Mouse (Mus musculus): ENCODE results near the gene Mtfp1.
"Not testable (repeated sequence)": the region's sequence is repeated elsewhere in the genome, so short reads cannot be mapped to it uniquely, and the experiment has no call there.

The Mtfp1 gene
- long read RNA-seq, experiment 1, transcript Mtfp1-201 (4 exons, 1,411 nt) = major isoform, 31 of 33 reads
- long read RNA-seq, experiment 1, partial matches to known transcripts = 2 of 33 reads
- long read RNA-seq, experiment 1, other reads (novel, unspliced or antisense) = 0 of 33 reads
- long read RNA-seq, experiment 2, transcript Mtfp1-201 (4 exons, 1,411 nt) = major isoform, 29 of 29 reads
- long read RNA-seq, experiment 2, partial matches to known transcripts = 0 of 29 reads
- long read RNA-seq, experiment 2, other reads (novel, unspliced or antisense) = 0 of 29 reads

DNA sequence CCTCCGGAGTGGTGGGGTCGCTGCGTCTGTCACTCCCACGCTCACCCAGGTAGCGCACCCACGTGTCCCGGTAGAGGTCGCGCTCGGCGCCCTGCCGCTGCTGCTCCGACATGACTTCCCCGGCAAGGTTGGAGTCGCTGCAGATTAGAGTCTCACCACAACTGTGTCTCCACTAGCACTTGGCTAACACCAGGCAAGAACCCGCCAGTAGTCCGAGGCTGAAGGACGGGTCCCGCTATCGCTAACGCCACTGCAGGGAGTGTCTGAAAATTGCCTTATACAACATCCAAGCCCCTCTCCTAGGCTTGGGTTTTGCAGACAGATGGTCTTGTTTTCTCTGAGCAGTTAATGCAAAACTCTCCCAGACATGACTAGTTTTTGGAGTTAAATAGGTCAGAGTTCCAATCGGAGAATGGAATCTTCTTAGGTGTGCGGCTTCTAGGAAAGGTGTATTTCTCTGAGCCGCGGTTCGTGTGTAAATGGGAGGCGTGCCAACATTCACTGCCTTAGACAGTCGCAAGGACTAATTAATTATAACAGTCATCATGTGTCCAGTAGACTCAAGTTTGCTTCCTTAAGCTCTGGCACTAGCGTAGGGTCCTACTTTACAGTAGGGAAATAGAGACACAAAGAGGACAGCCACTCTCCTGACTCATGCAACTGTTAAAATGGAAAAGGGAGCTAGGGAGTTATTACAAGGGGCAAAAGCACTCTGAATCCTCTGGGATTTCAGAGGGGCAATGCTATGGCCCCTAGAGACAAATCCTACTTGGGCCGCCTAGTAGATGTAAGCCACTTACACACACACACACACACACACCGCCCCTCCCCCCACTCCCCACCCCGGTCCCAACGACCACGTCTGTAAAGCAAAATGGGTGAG is at the start of gene Mtfp1:
TSS of gene Mtfp1 (minus strand) at position 275 of the 883 bp plus-strand sequence.
- intact Hi-C loops (cut with DNase I) = no loop called here

DNA sequence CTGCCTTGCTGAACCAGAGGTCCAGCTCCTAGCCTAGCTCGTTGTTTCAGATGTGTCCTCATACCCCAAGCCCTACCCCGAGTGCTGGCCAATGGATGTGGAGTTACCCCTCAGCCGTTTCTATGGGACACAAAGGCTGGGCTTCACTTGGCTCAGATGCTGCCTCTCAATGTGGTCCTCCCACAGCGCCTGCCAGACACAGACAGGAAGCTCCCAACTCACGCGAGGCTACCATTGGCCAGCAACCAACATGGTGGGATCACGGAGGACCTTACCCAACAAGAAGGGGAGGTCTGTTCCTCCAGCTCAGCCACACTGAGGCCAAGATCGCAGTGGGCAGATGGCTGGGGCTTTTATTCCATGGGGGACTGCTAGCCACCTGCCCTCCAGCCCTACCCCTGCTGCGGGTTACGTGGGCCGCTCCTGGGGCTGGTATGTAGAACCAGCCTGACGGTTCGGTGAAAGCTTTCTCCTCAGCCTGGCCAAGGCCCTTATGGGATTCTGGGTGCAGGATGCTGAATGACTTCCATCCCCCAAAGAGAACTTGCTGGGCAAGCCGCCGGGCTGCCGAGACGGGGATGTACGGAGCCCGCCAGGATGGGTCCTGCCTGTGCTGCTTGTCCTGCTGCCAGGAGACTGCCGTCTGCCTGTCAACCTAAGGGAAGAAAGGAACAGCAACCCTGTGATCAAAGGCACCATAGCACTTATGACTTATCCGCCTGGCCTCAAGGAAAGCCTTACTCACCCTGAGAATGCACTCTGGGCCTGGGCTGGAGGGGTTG is 48.2 kb upstream of the Mtfp1 start:
- intact Hi-C loops (cut with DNase I) = no loop called here

DNA sequence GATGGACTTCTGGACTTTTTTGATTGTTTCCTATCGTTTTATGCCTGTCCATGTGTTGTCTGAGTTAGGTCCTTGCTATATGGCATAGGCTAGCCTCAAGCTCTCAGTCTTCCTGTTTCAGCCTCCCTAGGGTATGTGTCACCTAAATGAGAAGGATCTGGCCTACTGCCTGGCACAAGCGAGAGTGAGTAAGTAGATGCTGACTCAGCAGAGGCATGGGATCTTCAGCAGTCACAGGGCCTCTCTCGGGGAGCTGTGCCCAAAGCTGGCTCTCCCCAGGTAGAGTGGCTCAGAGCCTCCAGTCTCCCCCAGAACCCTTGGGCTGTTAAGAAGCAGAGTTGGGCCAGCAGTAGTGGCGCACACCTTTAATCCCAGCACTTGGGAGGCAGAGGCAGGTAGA is 47.1 kb upstream of the Mtfp1 start:
- intact Hi-C loops (cut with DNase I) = no loop called here

DNA sequence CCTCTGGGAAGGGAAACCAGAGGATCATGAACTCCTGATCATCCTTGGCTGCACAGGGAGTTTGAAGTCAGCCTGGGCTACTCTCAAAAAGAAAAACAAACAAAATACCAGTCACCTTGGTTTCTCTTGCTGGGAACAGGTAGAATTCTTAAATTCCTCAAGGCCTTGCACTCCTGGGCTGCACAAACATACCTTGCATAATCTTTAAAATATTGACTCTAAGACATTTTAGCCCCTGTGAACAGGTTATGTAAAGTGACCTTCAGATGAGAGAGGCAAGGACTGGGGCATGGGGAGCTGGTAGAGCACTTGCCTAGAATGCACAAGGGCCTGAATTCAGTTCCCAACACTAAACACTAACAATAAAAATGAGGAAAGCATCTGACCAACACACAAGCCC is 46.3 kb upstream of the Mtfp1 start:
- intact Hi-C loops (cut with DNase I) = no loop called here

DNA sequence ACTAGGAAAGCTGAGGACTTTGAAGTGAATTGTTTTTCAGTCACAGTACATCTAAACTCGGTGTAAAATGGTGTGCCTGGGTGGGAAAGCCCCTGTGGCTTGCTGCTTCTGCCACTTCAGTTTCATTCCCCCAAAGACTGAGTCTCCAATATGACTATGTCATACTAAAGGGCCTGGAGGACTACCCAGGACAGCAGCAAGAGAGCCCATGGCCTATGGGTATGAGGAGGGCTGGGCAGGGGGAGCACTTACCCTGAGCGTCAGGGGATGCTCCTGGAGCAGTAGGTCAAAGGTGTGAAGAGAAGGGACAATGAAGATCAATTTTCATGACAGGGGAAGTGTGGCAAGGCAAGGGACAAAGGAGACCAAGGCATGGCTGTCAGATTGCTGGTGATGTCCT is 43.7 kb upstream of the Mtfp1 start:
- intact Hi-C loops (cut with DNase I) = no loop called here

DNA sequence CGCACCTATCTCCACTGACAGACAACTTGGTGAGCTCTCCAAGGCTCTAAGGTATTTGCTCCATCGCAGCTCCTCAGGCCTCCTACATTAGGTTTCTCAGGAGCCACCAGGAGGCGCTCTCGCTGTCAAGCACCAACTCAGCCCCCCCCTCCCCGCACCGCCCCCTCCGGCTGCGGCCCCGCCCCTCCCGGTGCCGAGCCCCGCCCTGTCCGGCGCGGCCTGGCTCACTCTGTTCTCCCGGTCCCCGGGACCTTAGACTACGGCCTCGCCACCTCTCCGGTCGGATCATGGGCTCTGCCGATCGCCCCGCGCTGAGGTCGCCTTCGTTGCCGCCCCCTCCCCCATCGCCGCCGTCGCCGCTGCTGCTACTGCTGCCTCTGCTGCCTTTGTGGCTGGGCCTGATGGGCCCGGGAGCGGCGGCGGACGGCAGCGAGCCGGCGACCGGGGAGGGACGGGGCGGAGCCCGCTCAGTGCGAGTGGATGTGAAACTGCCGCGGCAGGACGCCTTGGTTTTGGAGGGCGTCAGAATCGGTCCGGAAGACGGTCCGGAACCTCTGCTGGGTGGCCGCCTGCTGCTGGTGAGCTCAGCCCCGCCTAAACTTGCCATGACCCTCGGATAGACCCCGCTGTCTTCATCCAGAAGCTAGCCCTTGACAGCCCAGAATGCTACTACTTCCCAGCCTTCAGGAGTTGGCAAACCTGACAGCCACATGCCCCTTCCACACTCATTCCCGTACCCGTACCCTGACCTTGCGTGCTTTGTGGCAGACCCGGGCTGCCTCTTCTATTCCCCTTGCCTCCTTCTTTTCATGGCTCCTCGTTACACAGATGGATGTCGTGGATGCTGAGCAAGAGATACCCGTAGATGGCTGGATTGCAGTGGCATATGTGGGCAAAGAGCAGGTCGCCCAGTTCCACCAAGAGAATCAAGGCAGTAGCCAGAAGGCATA is 40.0 kb upstream of the Mtfp1 start, which contains the start of gene Rnf215:
TSS of gene Rnf215 (plus strand) at position 217 of the 950 bp plus-strand sequence.
- intact Hi-C loops (cut with DNase I) = loop anchor here (2.0 kb wide), 1 partner anchor 86 kb away; no protein-coding TSS in a partner anchor

DNA sequence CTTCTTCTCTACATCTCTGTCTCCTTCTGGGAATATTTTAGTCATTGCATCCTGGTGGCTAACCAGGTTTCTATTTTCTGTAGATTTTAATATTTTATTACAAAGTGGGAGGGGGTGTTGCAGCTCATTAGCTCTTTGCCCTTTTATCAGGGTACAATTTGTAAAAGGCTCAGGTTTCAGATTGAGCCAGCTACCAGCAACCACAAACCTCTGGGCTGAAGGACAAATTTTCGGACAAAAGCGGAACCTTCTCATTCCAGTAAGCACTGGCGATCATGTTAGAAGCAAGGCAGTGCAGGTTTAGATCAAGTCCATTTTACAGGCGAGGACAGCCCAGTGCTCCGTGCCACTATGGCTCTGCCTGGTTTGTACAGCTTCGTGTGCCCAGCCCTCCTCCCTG is 39.2 kb upstream of the Mtfp1 start:
- intact Hi-C loops (cut with DNase I) = loop anchor here (2.0 kb wide), 1 partner anchor 86 kb away; no protein-coding TSS in a partner anchor

DNA sequence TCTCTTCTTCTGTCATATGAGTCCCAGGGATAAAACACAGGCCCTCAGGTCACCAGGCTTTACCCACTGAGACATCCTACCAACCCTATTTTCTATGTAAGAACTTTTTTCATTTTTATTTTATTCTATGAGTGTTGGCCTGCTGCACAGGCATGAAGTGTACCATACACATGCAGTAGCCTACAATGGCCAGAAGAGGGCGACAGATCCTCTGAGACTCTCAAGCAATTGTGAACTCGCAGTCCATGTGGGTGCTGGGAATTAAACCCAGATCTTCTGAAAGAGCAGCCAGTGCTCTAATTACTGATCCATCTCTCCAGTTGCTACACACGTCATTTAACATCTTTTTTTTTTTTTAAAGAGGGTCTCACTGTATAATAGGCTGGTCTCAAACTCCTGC is 38.2 kb upstream of the Mtfp1 start:
- intact Hi-C loops (cut with DNase I) = no loop called here

DNA sequence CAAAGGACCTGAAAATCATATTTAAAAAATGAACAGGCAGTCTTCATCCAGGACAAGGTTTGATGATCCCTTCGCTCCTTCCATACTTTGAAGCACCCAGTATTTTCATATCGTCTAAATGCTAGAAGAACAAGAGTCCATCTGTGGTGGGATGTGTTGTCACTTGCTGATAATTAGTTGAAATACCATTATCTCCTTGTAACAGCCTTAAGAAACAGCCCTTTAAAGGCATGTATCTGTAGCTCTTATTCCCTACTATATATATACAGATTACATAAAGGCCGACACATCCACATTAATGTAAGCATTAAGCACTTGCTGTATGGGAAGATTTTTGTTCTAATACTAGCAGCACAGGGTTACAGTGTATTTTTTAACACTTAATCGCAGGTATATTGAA is 33.2 kb upstream of the Mtfp1 start:
- intact Hi-C loops (cut with DNase I) = not testable (repeated sequence)

DNA sequence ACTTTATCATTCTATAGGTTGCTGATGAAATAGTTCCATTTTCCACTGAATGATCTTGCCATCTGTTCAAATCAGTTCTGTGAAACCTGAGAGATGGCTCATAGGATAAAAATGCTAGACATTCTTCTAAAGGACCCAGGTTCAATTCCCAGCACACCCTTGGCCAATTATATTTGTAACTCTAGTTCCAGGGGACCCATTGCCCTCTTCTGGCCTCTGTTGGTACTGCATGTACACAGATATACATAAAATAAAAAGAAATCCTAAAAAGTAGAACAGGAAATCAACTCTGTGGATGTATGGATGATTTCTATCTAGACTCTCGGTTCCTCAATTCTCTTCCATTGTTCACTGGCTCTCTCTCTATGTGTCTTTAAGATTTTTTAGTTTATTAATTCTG is 31.8 kb upstream of the Mtfp1 start:
- intact Hi-C loops (cut with DNase I) = no loop called here

DNA sequence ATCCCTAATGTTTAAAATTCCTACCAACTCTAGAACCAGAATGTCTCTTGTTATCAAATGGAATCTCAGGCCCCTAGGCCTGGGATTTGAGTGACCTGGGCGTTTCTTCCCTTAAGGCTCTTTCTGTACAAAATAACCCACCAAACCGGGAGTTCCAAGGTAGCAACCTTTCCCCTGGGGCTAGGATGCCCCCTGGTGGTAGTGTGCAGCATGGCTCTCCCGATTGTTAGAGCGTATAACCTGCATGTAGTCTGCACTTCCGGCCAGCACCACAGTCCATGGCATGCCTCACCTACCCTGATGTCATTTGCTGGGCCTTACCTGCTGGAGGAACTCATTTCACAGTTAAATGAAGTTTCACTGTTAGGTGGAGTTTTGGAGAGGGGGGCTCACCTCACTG is 28.7 kb upstream of the Mtfp1 start:
- intact Hi-C loops (cut with DNase I) = no loop called here

DNA sequence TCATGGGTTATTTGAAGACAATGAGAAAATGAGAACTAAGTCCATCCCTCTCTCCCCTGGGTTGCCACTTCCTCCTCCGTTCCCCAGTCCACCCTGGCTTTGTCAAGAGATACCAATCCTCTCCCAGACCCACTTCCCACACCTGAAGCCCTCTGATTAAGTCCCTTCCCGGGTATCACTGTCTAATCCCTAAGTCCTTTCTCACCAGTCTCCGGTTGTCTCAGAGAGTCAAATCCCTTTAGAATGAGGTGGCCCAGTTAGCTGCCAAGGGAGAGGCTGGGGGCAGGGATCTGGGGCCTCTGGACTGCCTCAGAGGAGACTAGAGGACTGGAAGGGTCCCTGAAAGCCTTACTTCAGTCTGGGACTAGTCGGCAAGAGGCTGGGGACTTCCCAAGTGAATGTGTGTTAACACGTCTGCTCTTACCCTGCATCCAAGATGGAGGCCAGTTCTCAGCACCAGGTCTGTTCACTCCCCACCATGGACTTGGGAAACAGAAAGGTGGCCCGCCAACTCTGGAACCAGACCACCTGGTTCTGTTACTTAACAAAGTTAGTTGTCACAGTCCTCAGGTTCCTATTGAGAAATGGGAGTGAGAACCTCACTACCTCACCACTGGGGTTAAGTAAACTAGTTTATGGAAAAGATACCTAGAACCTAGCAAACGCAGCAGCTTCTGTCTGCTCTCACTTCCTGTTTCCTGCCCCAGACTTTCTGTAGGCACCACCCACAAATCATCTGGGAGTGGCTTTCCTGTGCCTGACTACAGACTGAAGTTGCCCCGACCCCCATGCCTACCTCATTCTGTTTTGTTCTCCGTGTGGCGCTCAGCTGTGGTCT is 27.7 kb upstream of the Mtfp1 start, which contains the start of gene Sec14l2:
TSS of gene Sec14l2 (minus strand) at position 674 of the 838 bp plus-strand sequence.
- intact Hi-C loops (cut with DNase I) = no loop called here

DNA sequence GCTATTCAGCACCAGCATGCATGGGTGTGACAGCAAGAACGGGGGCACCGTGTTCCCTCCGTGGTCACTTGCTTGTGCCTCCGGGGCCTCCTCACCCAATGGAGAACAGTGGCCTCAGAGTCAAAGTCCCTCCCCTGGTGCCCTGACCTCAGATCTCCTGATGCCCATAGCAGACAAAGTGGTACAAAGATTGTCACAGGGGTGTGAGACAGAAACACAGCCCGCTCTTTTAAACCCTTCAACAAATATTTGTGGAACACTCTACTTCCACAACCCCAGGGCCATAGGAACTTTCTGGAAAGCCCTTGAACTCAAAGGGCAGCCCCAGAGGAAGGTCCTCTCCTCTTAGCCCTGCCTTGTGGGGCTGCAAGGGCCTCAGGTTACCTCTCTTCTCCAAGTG is 27.0 kb upstream of the Mtfp1 start:
- intact Hi-C loops (cut with DNase I) = no loop called here

DNA sequence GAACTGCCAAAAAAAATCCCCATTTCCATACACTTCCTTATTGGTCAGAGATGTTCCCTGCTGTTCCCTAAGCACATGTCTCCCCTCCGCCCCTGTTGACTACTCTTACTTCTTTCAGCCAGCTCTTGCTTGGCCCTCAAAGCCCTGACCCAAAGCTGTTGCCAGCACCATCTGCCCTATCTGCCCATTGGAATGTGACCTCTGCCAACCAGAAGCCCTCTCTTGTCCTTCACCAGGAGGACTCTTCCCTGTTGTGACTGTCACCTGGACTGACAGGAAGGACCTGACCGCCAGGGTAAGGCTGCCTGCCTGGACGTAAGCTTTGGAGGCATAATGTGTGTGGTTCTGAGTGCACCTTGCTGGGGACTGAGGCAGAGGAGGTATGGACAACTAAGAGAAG is 26.4 kb upstream of the Mtfp1 start:
- intact Hi-C loops (cut with DNase I) = no loop called here

DNA sequence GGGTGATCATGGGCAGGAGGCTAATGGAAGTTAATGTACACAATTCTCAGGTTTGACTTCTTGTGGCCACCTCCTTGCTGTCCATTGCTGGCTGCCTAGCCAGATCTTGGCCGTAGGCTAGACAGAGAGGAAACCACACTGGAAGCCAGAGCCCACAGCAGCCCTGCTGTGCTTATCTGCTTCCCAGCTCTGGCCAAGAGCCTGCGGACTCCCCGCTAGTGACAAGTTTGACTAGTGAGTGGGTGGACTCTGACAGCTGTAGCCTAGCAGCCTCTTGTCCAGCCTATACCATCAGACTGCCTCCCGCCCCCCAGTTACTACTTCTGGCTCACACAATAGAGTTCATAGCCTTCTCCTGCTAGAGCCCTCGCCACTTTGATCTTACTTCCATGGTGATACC is 24.4 kb upstream of the Mtfp1 start:
- intact Hi-C loops (cut with DNase I) = no loop called here

DNA sequence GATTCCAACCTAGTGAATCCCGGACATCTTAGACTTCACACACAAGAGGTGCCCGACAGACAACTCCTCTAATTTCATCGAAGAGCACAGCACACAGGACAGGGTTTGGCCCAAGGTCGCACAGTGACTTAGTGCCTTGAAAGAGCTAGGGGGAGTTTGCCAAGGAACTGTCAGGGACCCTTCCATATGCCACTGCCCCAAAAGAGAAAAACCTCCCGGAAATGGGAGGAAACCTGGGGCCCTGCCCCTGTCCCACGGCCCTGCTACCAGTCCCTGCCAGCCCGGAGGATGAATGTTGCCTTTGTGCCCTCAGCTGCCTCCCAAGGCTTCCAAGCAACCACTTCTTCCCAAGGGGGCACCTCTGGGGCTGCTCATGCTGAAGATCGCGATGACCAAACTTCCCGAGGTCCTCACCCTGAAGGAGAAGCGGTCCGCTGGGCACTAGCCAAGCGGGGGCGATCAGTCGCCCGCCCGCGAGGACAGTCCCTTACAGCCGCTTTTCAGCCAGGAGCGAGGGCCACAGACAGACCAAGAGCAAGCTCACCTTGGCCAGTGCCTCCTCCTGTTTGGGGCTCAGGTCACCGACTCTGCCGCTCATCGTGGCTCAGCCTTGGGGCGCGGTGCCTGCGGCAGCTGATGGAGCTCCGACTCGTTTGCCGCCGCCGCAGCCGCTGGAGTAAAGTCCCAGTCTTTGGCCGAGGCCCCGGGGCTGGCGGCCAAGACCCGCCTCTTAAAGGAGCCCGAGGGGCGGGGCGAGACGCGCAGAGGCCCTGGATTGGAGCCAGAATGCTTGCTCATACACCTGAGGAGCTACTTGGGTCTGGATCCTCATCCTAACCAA is 23.1 kb upstream of the Mtfp1 start:
- intact Hi-C loops (cut with DNase I) = no loop called here

DNA sequence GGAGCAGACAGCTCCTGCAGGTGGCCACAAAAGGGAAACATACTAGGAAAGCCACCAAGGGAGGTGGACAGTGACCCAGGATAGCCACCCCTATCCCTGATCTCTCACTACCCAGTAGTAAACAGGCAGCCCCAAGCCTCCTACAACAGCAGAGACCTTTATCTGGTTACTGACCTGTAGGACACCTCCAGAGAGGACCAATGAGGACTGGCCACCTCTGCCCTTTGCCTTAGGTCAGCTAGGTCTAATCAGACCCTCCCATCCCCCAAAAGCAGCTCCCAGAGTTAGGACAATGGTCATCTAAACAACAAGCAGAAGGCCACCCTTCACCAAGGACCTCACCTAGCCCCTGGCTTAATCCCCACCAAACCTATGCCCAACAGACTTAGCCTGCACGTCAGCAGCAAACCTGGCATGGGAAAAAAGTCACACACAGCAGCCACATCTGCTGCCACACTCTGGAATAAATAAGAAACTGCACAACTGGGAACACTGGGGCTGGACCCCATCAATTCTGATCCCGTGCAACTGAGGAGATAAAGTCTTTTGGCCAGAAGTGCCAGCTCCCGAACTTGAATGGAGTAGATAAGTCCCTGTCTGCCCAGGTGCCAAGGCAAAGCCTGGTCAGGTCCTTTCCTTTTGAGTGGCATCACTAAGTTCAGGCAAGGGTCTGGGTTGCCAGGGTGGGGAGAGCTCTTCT is 22.3 kb upstream of the Mtfp1 start:
- intact Hi-C loops (cut with DNase I) = no loop called here
